Mouse (Mus musculus): Measurements from ENCODE around the gene Rap1gap2. TPM values are rescaled to one million over a fixed set of nuclear protein-coding genes. Genes with fewer than 3 reads are reported as not detected.

Gene Rap1gap2
- polyA plus RNA-seq (2014; fragmentation: Nextera tagmentation; extraction: Ambion mirVana) = 0.35 and 0.60 TPM in 2 replicates

- DNase-seq (ENCODE audit: low spot score) (peak; percentile 49), ATAC-seq (ENCODE audit: insufficient number of reproducible peaks, low FRiP score, low TSS enrichment, low read depth) (no peak)
- Histone ChIP-seq H3K9me3 (ENCODE audit: control insufficient read depth, low read length) (no peaks in the 10 kb centered on the region), H3K36me3 (ENCODE audit: control insufficient read depth, insufficient read depth, low read length) (no peaks in the 10 kb centered on the region), H3K4me2 (ENCODE audit: low read depth, severe bottlenecking) (peak within 1 kb of the TSS; percentile 50), H3K4me1 (ENCODE audit: control insufficient read depth, insufficient read depth, low read length) (peaks cover 5% of the 10 kb centered on the region; the same call in 1 of the 2 replicates), H3K4me3 (ENCODE audit: low read depth, low read length) (peak within 1 kb of the TSS; percentile 24), H3K9ac (ENCODE audit: low read length) (no peak within 1 kb of the TSS), H3K27me3 (ENCODE audit: control insufficient read depth, insufficient read depth, low read length) (peaks cover 27% of the 10 kb centered on the region), H3K27ac (replicated peaks; ENCODE audit: low read depth, low read length) (no peak within 1 kb of the TSS)
- under 1% methylated on average over 50 of the region's 50 CpGs for WGBS
Observed at GRCm38 (mm10) chr11:74610545-74611176, at the start of gene Rap1gap2. Gene Rap1gap2 (minus strand): TSS chr11:74610915.

- Histone ChIP-seq H3K4me3 (ENCODE audit: low read depth, low read length) (no peak overlapping the region), H3K9ac (ENCODE audit: low read length) (no peak overlapping the region), H3K27me3 (ENCODE audit: control insufficient read depth, insufficient read depth, low read length) (no peaks in the 10 kb centered on the region), H3K27ac (replicated peaks; ENCODE audit: low read depth, low read length) (no peak overlapping the region), H3K4me1 (ENCODE audit: control insufficient read depth, insufficient read depth, low read length) (no peaks in the 10 kb centered on the region), H3K36me3 (ENCODE audit: control insufficient read depth, insufficient read depth, low read length) (peaks cover 47% of the 10 kb centered on the region), H3K9me3 (ENCODE audit: control insufficient read depth, low read length) (peaks cover 2% of the 10 kb centered on the region; the same call in 1 of the 2 replicates), H3K4me2 (ENCODE audit: low read depth, severe bottlenecking) (no peak overlapping the region)
- no peak for DNase-seq (ENCODE audit: low spot score)
- no peak for ATAC-seq (ENCODE audit: insufficient number of reproducible peaks, low FRiP score, low TSS enrichment, low read depth)
- 94% methylated on average over 13 of the region's 13 CpGs for WGBS
Observed at GRCm38 (mm10) chr11:74660336-74660735, 49.6 kb upstream of the Rap1gap2 start.

- Histone ChIP-seq H3K9ac (ENCODE audit: low read length) (no peak overlapping the region), H3K27ac (replicated peaks; ENCODE audit: low read depth, low read length) (no peak overlapping the region), H3K4me2 (ENCODE audit: low read depth, severe bottlenecking) (no peak overlapping the region), H3K36me3 (ENCODE audit: control insufficient read depth, insufficient read depth, low read length) (peaks cover 30% of the 10 kb centered on the region), H3K9me3 (ENCODE audit: control insufficient read depth, low read length) (peaks cover 2% of the 10 kb centered on the region; the same call in 1 of the 2 replicates), H3K4me3 (ENCODE audit: low read depth, low read length) (no peak overlapping the region), H3K4me1 (ENCODE audit: control insufficient read depth, insufficient read depth, low read length) (peaks cover 4% of the 10 kb centered on the region; the same call in 1 of the 2 replicates), H3K27me3 (ENCODE audit: control insufficient read depth, insufficient read depth, low read length) (no peaks in the 10 kb centered on the region)
- DNase-seq (ENCODE audit: low spot score) = no peak
- ATAC-seq (ENCODE audit: insufficient number of reproducible peaks, low FRiP score, low TSS enrichment, low read depth) = no peak
- WGBS = 88% methylated on average over 3 of the region's 3 CpGs
Observed at GRCm38 (mm10) chr11:74655941-74656340, 45.2 kb upstream of the Rap1gap2 start.

GRCm38 (mm10) chr11:74653385-74653784 lies 42.7 kb upstream of the Rap1gap2 start:
- Histone ChIP-seq H3K9me3 (ENCODE audit: control insufficient read depth, low read length) (peaks cover 1% of the 10 kb centered on the region; the same call in 1 of the 2 replicates), H3K27me3 (ENCODE audit: control insufficient read depth, insufficient read depth, low read length) (no peaks in the 10 kb centered on the region), H3K4me3 (ENCODE audit: low read depth, low read length) (no peak overlapping the region), H3K36me3 (ENCODE audit: control insufficient read depth, insufficient read depth, low read length) (peaks cover 16% of the 10 kb centered on the region), H3K27ac (replicated peaks; ENCODE audit: low read depth, low read length) (no peak overlapping the region), H3K9ac (ENCODE audit: low read length) (no peak overlapping the region), H3K4me1 (ENCODE audit: control insufficient read depth, insufficient read depth, low read length) (peaks cover 15% of the 10 kb centered on the region), H3K4me2 (ENCODE audit: low read depth, severe bottlenecking) (no peak overlapping the region)
- DNase-seq (ENCODE audit: low spot score) (no peak), ATAC-seq (ENCODE audit: insufficient number of reproducible peaks, low FRiP score, low TSS enrichment, low read depth) (no peak)
- WGBS = 67% methylated on average over 6 of the region's 6 CpGs

DNA sequence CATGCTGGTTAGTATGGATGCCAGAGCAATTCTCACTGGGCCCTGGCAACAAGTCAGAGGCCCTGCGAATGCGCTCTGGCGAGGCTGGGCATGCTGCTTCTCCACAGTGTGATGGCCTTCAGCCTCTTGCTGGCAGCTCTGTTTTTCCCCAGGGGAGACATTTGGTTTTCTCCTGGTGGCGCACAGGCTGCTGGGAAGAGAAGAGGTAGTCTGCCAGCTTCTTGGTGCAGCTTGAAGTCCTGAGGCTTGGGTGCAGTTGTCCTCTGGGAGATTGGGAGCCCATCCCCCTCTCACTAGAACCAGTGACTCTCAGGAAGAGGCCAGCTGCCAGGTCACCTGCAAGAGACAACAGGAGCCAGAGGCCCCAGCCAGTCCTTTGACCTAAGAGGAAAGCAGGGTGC lies 42.1 kb upstream of the Rap1gap2 start:
- Histone ChIP-seq H3K4me3 (ENCODE audit: low read depth, low read length) (no peak overlapping the region), H3K27ac (replicated peaks; ENCODE audit: low read depth, low read length) (no peak overlapping the region)
- WGBS = 91% methylated on average over 4 of the region's 4 CpGs

DNA sequence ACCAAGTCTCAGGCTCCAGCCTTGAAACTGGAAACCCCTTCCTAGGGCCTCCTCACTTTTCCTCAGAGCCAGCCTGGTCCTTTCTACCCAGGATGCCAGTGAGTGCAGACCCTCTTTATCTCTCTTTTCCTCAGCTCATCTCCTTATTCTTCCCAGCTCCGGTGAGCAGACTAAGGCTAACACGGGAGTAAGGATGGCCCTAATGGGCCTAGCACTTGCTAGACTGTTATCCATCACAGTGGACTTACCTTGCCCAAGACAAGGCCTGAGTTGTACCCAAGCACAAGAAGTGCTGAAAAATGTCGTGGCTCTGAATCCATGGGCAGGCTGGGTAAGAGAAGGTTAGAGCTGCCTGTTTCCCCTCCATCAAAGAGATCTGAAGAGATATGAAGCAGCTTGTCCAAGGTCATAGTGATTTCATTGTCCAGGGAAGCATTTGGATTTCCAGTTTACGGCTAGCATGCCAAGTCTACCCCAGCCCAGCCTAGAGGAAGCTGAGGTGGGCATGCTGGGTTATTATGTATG lies 39.9 kb upstream of the Rap1gap2 start:
- Histone ChIP-seq H3K9ac (ENCODE audit: low read length) (no peak overlapping the region), H3K36me3 (ENCODE audit: control insufficient read depth, insufficient read depth, low read length) (peaks cover 3% of the 10 kb centered on the region; the same call in 1 of the 2 replicates), H3K27ac (replicated peaks; ENCODE audit: low read depth, low read length) (no peak overlapping the region), H3K4me1 (ENCODE audit: control insufficient read depth, insufficient read depth, low read length) (peaks cover 15% of the 10 kb centered on the region), H3K4me2 (ENCODE audit: low read depth, severe bottlenecking) (peak overlapping the region; percentile 63), H3K27me3 (ENCODE audit: control insufficient read depth, insufficient read depth, low read length) (no peaks in the 10 kb centered on the region), H3K9me3 (ENCODE audit: control insufficient read depth, low read length) (no peaks in the 10 kb centered on the region), H3K4me3 (ENCODE audit: low read depth, low read length) (peak overlapping the region; percentile 87)
- no peak for ATAC-seq (ENCODE audit: insufficient number of reproducible peaks, low FRiP score, low TSS enrichment, low read depth)
- WGBS = 68% methylated on average over 4 of the region's 4 CpGs
- DNase-seq (ENCODE audit: low spot score) = no peak

More for the DNA sequence above, 42.1 kb upstream of the Rap1gap2 start:
- Histone ChIP-seq H3K9me3 (ENCODE audit: control insufficient read depth, low read length) (no peaks in the 10 kb centered on the region), H3K9ac (ENCODE audit: low read length) (0 out of 2 replicates have a peak overlapping the region, but pooled peaks have one; percentile 17), H3K27me3 (ENCODE audit: control insufficient read depth, insufficient read depth, low read length) (no peaks in the 10 kb centered on the region), H3K4me2 (ENCODE audit: low read depth, severe bottlenecking) (no peak overlapping the region), H3K36me3 (ENCODE audit: control insufficient read depth, insufficient read depth, low read length) (peaks cover 12% of the 10 kb centered on the region), H3K4me1 (ENCODE audit: control insufficient read depth, insufficient read depth, low read length) (peaks cover 15% of the 10 kb centered on the region)
- ATAC-seq (ENCODE audit: insufficient number of reproducible peaks, low FRiP score, low TSS enrichment, low read depth) (no peak), DNase-seq (ENCODE audit: low spot score) (no peak)

DNA sequence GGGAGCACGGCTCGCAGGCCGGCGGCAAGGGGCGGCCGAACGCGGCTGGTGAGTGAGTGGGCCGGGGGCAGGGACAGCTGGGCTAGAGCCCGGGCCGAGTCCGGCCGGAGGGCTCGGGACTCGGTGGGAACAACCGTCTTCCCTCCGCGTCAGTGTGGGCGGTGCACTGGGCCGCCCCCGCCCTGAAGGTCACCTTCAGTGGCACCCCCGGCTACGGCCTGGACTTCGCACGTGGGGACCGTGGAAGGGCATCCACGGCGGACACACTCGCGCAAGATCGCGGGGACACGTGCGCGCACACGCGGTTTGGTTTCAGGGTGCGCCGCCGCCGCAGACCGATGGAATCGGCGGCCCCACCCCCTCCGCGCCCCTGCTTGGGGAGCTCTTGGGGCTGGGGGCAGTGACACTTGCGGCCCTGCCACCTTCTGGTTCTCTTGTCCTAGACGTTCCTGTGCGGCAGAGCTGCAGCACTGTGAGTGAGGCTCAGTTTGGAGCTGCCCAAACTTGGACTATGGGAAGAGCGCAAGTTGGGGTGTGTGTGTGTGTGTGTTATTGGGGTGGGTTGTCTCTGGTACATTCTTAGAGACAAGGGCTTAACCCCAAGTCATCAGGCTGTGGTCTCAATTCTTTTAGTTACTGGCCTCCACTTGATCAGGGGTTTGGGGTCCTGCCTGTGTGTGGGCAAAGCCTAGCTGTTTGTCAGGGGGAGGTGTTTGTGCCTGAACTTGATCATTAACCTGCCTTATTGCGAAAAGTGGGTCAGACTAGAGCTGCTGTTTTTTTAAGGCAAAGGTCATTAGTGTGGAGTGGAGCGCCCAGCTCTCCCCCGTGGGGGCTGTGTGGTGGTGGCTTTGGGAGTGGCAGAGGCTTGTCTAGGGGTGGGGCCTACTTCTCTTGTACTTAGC lies 39.2 kb upstream of the Rap1gap2 start:
- Histone ChIP-seq H3K4me3 (ENCODE audit: low read depth, low read length) (peak overlapping the region; percentile 87), H3K9ac (ENCODE audit: low read length) (peak overlapping the region; percentile 72), H3K4me2 (ENCODE audit: low read depth, severe bottlenecking) (peak overlapping the region; percentile 63), H3K36me3 (ENCODE audit: control insufficient read depth, insufficient read depth, low read length) (peaks cover 3% of the 10 kb centered on the region; the same call in 1 of the 2 replicates), H3K27ac (replicated peaks; ENCODE audit: low read depth, low read length) (no peak overlapping the region), H3K9me3 (ENCODE audit: control insufficient read depth, low read length) (no peaks in the 10 kb centered on the region), H3K27me3 (ENCODE audit: control insufficient read depth, insufficient read depth, low read length) (no peaks in the 10 kb centered on the region), H3K4me1 (ENCODE audit: control insufficient read depth, insufficient read depth, low read length) (peaks cover 15% of the 10 kb centered on the region)
- DNase-seq (ENCODE audit: low spot score) (peak; percentile 44), ATAC-seq (ENCODE audit: insufficient number of reproducible peaks, low FRiP score, low TSS enrichment, low read depth) (peak; percentile 41)
- WGBS = 1% methylated on average over 50 of the region's 53 CpGs

DNA sequence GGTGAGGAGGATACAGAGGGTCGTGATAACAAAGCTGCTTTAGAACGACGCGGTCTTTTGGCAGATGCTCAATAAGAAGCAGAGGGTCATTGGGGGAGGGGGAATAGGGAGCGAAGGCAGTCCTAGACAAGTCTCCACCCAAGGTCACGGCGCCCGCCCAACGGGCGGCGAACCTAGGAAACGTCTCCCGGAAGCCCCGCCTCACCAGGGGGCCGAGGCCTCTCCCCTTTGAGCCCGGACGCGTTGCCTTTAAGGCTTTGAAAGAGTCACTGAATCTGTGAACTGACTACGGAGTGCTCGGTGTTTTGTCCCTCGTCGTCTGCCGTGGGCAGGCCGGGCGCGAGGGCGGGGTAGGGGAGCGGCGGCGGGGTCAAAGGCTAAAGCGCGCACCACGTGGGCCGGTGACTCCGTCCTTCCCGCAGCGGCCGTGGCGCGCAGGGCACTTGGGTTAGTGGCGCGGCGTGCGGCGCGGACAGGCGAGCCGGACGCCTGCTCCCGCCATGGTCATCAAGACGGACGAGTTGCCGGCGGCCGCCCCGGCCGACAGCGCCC lies 38.5 kb upstream of the Rap1gap2 start, which contains the start of gene Cluh:
TSS of gene Cluh (plus strand) at position 401 of the 552 bp plus-strand sequence.
- under 1% methylated on average over 58 of the region's 58 CpGs for WGBS

More for the DNA sequence above, 38.5 kb upstream of the Rap1gap2 start, which contains the start of gene Cluh:
- peak within 1 kb of the TSS; percentile 87 for H3K4me3 ChIP-seq (ENCODE audit: low read depth, low read length)
- peak within 1 kb of the TSS; percentile 72 for H3K9ac ChIP-seq (ENCODE audit: low read length)
- H3K4me1 ChIP-seq (ENCODE audit: control insufficient read depth, insufficient read depth, low read length) = peaks cover 15% of the 10 kb centered on the region
- ATAC-seq (ENCODE audit: insufficient number of reproducible peaks, low FRiP score, low TSS enrichment, low read depth) (peak; percentile 89), DNase-seq (ENCODE audit: low spot score) (peak; percentile 94)
- H3K9me3 ChIP-seq (ENCODE audit: control insufficient read depth, low read length) = no peaks in the 10 kb centered on the region
- peak within 1 kb of the TSS; percentile 63 for H3K4me2 ChIP-seq (ENCODE audit: low read depth, severe bottlenecking)
- no peaks in the 10 kb centered on the region for H3K27me3 ChIP-seq (ENCODE audit: control insufficient read depth, insufficient read depth, low read length)
- peaks cover 3% of the 10 kb centered on the region; the same call in 1 of the 2 replicates for H3K36me3 ChIP-seq (ENCODE audit: control insufficient read depth, insufficient read depth, low read length)
- no peak within 1 kb of the TSS for H3K27ac ChIP-seq (replicated peaks; ENCODE audit: low read depth, low read length)
